Mouse (Mus musculus): ENCODE measurements around the gene Cfap97. TPM values are rescaled to one million over a fixed set of nuclear protein-coding genes. Genes with fewer than 3 reads are reported as not detected.

Gene Cfap97
- total and polyA plus RNA-seq, 3 experiments: 11.8 to 20.9 (median 14.4) TPM

DNA sequence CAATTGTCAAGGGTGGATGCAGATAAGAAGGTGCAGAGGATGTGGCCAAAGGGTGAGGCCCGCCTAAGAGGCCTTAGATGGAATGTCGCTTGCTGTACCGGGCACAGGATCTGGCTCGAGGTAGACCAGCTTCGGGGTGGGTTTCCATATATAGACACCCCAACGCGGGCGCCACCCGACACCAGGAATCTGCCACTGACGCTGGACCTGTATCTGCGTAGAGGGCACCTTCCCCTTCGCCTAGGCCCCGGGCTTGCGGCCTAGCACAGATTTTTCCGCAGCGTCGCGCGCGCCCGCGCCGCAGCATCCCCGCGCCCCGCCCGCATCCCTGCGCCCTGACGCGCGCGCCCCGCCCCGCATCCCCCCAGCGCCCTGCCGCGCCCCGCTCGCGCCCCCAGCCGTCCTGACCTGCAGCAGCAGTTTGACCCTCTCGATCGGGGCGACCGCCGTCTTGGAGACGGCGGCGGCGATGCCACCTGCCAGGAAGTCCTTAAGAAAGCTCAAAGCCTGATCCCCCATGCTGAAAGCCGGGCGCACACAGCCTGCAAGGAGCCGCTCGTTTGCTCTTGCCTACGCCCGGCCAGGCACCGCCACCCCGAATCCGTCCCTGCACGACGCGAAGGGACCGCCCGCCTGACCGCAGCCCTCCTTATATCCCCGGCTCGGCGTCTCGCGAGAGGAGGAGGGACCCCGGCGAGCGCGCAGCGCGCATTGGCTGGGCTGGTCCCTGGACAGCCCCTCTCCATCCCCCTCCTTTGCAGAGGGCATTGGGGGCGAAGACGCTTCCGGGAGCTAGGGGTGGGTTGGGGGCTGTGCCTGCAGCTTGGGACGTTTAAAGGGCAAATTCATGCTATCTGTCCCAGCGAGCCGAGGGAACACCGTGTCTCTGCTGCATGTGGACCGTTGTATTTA lies 59.1 kb downstream of the Cfap97 start, which contains the start of gene Slc25a4 (continued):
- no peak for TF ChIP-seq ETS1 (conservative IDR thresholded peaks at IDR 0.05; ENCODE audit: low read depth, low read length)
- peak; percentile 54; the same call in 1 of the 2 replicates for TF ChIP-seq MYC (IDR thresholded peaks at IDR 0.05; ENCODE audit: low read depth, low read length)
- TF ChIP-seq RCOR1 (conservative IDR thresholded peaks at IDR 0.05; ENCODE audit: low read depth, low read length): no peak
- peak; percentile 100 for TF ChIP-seq POLR2A (IDR thresholded peaks at IDR 0.05; ENCODE audit: low read depth, low read length)
- TF ChIP-seq MAFK (IDR thresholded peaks at IDR 0.05; ENCODE audit: insufficient replicate concordance, low read length): no peak
- no peak for TF ChIP-seq SMC3 (IDR thresholded peaks at IDR 0.05; ENCODE audit: low read depth, low read length)
- peak; percentile 67; the same call in 1 of the 2 replicates for TF ChIP-seq MAX (IDR thresholded peaks at IDR 0.05; ENCODE audit: low read length)
- no peak for TF ChIP-seq JUN (IDR thresholded peaks at IDR 0.05; ENCODE audit: insufficient read depth, low read depth, low read length)
- TF ChIP-seq CTCF (conservative IDR thresholded peaks at IDR 0.05 in 1 of 2, IDR thresholded peaks at IDR 0.05 in 1 of 2; ENCODE audit: low read depth in 2 of 2, low read length in 2 of 2): no peak
- TF ChIP-seq ZMIZ1 (IDR thresholded peaks at IDR 0.05; ENCODE audit: low read depth, low read length): peak; percentile 98
- TF ChIP-seq UBTF (IDR thresholded peaks at IDR 0.05; ENCODE audit: low read depth, low read length): no peak
- TF ChIP-seq ZKSCAN1 (IDR thresholded peaks at IDR 0.05; ENCODE audit: borderline replicate concordance, low read depth, low read length): no peak
- no peak for TF ChIP-seq RAD21 (IDR thresholded peaks at IDR 0.05; ENCODE audit: low read depth, low read length)
- peak; percentile 60 for TF ChIP-seq NRF1 (IDR thresholded peaks at IDR 0.05; ENCODE audit: low read depth, low read length)
- peak; percentile 100 for TF ChIP-seq CHD2 (IDR thresholded peaks at IDR 0.05; ENCODE audit: low read length)
- TF ChIP-seq ELF1 (IDR thresholded peaks at IDR 0.05; ENCODE audit: low read depth, low read length): peak; percentile 89
- TF ChIP-seq MAZ (IDR thresholded peaks at IDR 0.05; ENCODE audit: low read depth, low read length): peak; percentile 84

DNA sequence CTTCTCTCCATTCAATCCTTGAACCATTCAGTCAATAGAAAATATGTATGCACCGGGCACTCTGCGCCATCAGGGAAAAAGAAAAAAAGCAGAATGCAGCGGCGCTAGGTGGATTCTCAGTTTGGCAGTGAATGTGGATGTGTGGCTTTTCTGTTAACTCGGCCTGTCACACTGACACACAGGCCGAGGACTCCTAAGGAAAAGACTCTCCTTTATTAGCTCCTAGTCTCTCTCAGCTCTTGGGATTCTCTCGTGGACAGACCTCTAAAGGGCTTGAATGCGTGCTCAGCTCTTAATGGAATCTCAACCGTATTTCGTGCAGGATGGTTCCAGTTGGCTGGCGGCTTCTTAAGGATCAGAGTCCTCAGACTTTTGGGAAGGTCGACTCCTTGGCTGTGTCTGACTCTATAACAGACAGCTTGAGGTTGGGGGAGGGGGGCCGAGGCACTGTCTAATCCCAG lies 60.1 kb downstream of the Cfap97 start:
- no peaks in the 10 kb centered on the region for H3K9me3 ChIP-seq (replicated peaks; ENCODE audit: low read length)
- in situ Hi-C loops (cut with MboI; ENCODE audit: low pct_ligation_motif_present, low pct_unique_long_range_greater_than_20kb, low sequenced_read_pairs): loop anchor here (25.0 kb wide), 1 partner anchor 726 kb away; no protein-coding TSS in a partner anchor
- H3K36me3 ChIP-seq (replicated peaks in 1 of 2; ENCODE audit: control insufficient read depth in 1 of 2, insufficient read depth in 1 of 2, low read length in 1 of 2): peaks cover 20 to 27% of the 10 kb centered on the region in 2 experiments
- peaks cover 19% of the 10 kb centered on the region for H3K79me2 ChIP-seq (replicated peaks; ENCODE audit: control insufficient read depth, extremely low read depth, insufficient read depth, poor library complexity, severe bottlenecking)
- no peak for DNase-seq (ENCODE audit: extremely low read depth)
- H3K9ac ChIP-seq (ENCODE audit: insufficient read depth, low read depth): peak overlapping the region; percentile 53; the same call in 1 of the 2 replicates
- H3K4me2 ChIP-seq (ENCODE audit: insufficient read depth, low read depth, poor library complexity, severe bottlenecking): peak overlapping the region; percentile 39; the same call in 1 of the 2 replicates
- no peak overlapping the region for H3K27ac ChIP-seq (ENCODE audit: insufficient read depth, low read depth)
- no peak for TF ChIP-seq JUND (conservative IDR thresholded peaks at IDR 0.05; ENCODE audit: low read depth, low read length)
- no peak for TF ChIP-seq PAX5 (IDR thresholded peaks at IDR 0.05; ENCODE audit: low read length)
- no peak for TF ChIP-seq RAD21 (IDR thresholded peaks at IDR 0.05; ENCODE audit: low read depth, low read length)
- TF ChIP-seq KAT2A (IDR thresholded peaks at IDR 0.05; ENCODE audit: insufficient replicate concordance, low read length): no peak
- no peak for TF ChIP-seq ZKSCAN1 (IDR thresholded peaks at IDR 0.05; ENCODE audit: borderline replicate concordance, low read depth, low read length)
- TF ChIP-seq ZC3H11A (IDR thresholded peaks at IDR 0.05; ENCODE audit: low read depth, low read length): no peak
- H3K4me1 ChIP-seq (ENCODE audit: control insufficient read depth in 1 of 2, insufficient read depth in 2 of 2): peaks cover 2 to 34% of the 10 kb centered on the region in 2 experiments; a peak in 2 of 4 replicates
- H3K4me3 ChIP-seq (replicated peaks in 1 of 3; ENCODE audit: low read depth in 2 of 3, low read length in 2 of 3, poor library complexity in 1 of 3): peak overlapping the region in 1 of 3 experiments; percentile 79
- H3K27me3 ChIP-seq (replicated peaks): no peaks in the 10 kb centered on the region
- dilution Hi-C loops (cut with MboI; ENCODE audit: extremely low pct_ligation_motif_present, extremely low pct_unique_long_range_greater_than_20kb, low sequenced_read_pairs): no loop called here
